Mouse (Mus musculus) heart, embryonic 15.5 days (tissue): ENCODE data around the gene Ccdc146. TPM values are rescaled to one million over a fixed set of nuclear protein-coding genes. Genes with fewer than 3 reads are reported as not detected.

Experiments
- ATAC-seq: fragments of 200-750 bp; cut with Nextera tagmentation; replicated peaks from 2 replicates; pipeline ENCODE4 v1.8.0; 2017; ENCODE audit warnings: low read depth, moderate TSS enrichment; ENCODE audit not compliant: insufficient number of reproducible peaks, insufficient read depth, low FRiP score
- H3K27ac ChIP-seq: fragments of 300-500 bp; sonication (generic); 2 replicates; pipeline ENCODE4 v1.5.1; 2015; ENCODE audit warnings: mild to moderate bottlenecking, inconsistent platforms
- H3K27me3 ChIP-seq: fragments of 300-500 bp; sonication (generic); 2 replicates; pipeline ENCODE4 v1.6.1; 2015; ENCODE audit warnings: inconsistent platforms
- H3K36me3 ChIP-seq: fragments of 300-500 bp; sonication (generic); 2 replicates; pipeline ENCODE4 v1.6.1; 2015; ENCODE audit warnings: mild to moderate bottlenecking, inconsistent platforms
- H3K4me1 ChIP-seq: fragments of 300-500 bp; sonication (generic); replicated peaks from 2 replicates; pipeline ENCODE4 v1.6.1; 2015; ENCODE audit warnings: inconsistent platforms
- H3K4me2 ChIP-seq: fragments of 300-500 bp; sonication (generic); 2 replicates; pipeline ENCODE4 v1.6.1; 2015; ENCODE audit warnings: inconsistent platforms, mild to moderate bottlenecking, moderate library complexity
- H3K4me3 ChIP-seq: fragments of 300-500 bp; sonication (generic); 2 replicates; pipeline ENCODE4 v1.5.1; 2015; ENCODE audit warnings: mild to moderate bottlenecking, inconsistent platforms
- H3K9ac ChIP-seq: fragments of 300-500 bp; sonication (generic); 2 replicates; pipeline ENCODE4 v1.6.1; 2015; ENCODE audit warnings: mild to moderate bottlenecking, inconsistent platforms
- H3K9me3 ChIP-seq: fragments of 300-500 bp; sonication (generic); replicated peaks from 2 replicates; pipeline ENCODE4 v1.6.1; 2016; ENCODE audit warnings: inconsistent platforms
- WGBS: fragments of 180-500 bp; shearing (Covaris S2); methylation state at CpG from one replicate; pipeline ENCODE4 v1.1.7; 2015; ENCODE audit warnings: mixed read lengths; 5-methylcytosine and 5-hydroxymethylcytosine counted together
- polyA plus RNA-seq: library from polyadenylated mRNA; unstranded; fragments of >200 nt; fragmentation: Nextera tagmentation; extraction: Ambion mirVana; gene quantifications from 2 replicates; pipeline ENCODE4 v1.2.1, GENCODE M21; 2015

The Ccdc146 gene
- polyA plus RNA-seq, 1 experiment from 2014 or later, result 3.0 TPM

DNA sequence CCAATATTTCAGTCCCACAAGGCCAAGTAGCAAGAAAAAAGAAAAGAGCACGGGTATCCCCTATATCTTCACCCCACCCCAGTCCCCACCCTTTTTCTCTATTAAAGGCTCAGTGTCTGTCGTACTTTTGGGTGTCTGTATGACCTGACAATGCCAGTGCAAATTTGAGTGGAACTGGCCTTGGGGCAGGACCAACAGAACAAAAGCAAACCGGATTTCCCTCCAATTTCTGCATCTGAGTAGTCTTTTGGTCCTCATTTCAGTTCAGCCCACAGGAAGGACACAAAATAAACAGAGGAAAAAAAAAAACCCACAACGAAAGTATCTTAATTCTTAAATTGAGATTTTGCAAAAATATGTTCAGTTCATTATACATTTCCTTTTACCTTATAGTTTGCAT is 5.9 kb downstream of the Ccdc146 start:
- WGBS, result 66% methylated on average over 4 of the region's 4 CpGs
- Histone ChIP-seq H3K36me3 (no peaks in the 10 kb centered on the region), H3K9ac (no peak overlapping the region), H3K27me3 (no peaks in the 10 kb centered on the region), H3K27ac (no peak overlapping the region), H3K4me2 (no peak overlapping the region), H3K4me1 (no peaks in the 10 kb centered on the region), H3K9me3 (no peaks in the 10 kb centered on the region), H3K4me3 (no peak overlapping the region)
- no peak for ATAC-seq

DNA sequence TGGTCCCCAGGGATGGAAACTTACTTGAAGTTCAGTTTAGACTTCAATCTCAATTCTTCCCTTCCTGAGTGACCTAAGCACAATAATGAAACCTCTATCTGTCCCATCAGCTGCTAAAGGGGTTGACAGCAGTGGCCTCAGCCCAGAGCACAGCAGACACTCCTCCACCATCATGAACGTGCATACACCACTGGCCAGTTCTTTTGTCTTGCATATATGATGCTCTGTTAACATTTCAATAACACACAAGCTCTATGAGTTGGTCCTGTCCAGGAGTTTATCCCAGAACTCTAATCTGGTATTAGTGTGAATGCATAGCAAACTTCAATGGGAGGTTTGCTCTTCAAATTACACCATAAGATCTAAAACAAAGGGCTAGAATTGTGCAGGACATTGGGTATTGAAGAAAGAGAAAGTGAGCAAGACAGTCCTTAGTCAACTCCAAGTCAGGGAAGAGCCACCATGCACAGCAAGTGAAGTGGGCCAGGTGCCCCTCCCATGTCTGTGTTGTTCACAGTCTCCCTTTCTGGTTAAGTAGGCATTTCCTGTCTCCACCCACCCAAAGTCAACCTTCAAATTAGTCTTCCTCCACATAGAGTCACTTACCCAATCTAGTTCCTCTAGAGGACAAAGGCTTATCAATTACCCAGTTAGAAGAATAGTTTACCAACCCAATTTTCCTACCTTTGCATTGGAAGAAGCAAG is 10.2 kb downstream of the Ccdc146 start:
- H3K4me1 ChIP-seq, result no peaks in the 10 kb centered on the region
- no peaks in the 10 kb centered on the region for H3K27me3 ChIP-seq
- H3K27ac ChIP-seq, result no peak overlapping the region
- H3K9ac ChIP-seq, result no peak overlapping the region
- 53% methylated on average over 1 of the region's 1 CpGs for WGBS
- H3K4me3 ChIP-seq, result no peak overlapping the region
- no peaks in the 10 kb centered on the region for H3K36me3 ChIP-seq
- H3K4me2 ChIP-seq, result no peak overlapping the region
- H3K9me3 ChIP-seq, result no peaks in the 10 kb centered on the region
- ATAC-seq, result no peak

DNA sequence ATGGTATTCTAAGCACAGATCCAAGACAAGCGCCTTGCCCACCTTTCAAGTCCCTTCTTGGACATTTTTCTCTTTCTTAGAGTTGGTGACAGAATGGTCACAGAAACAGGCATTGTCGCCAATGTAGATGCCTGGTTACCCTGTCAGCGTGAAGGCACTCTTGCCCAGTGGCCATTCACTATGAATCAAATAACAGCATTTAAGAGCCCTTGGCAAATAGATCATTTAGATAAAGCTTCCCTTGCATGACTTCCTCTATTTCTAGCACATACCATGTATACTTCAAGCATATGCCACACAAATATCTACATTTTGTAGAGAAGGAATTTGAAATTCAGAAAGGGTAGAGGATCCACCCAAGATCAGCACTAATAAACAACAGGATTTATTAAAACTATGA is 11.2 kb downstream of the Ccdc146 start:
- H3K4me1 ChIP-seq, result no peaks in the 10 kb centered on the region
- no peak overlapping the region for H3K4me2 ChIP-seq
- no peaks in the 10 kb centered on the region for H3K9me3 ChIP-seq
- 82% methylated on average over 3 of the region's 3 CpGs for WGBS
- H3K27me3 ChIP-seq, result no peaks in the 10 kb centered on the region
- H3K9ac ChIP-seq, result no peak overlapping the region
- ATAC-seq, result no peak
- no peak overlapping the region for H3K27ac ChIP-seq
- no peaks in the 10 kb centered on the region for H3K36me3 ChIP-seq
- no peak overlapping the region for H3K4me3 ChIP-seq

DNA sequence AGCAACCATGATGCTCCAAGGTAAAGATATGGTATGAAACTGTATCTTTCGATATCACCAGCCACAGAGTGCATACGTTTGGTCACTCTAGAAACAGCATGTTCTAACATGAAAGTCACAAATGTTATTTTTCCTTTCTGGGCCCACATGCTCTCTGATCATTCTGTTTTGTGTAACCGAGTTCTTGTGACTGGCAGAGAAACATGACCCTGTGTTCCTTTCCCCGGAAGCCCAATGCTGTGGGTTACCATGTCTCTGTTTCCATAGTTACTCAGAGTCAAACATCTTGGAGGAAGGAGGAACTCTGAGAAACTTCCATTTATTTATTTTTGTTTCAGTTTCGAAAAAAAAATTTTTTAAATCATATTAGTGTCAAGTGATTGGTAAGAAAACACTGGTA is 12.4 kb downstream of the Ccdc146 start:
- Histone ChIP-seq H3K27me3 (no peaks in the 10 kb centered on the region), H3K36me3 (no peaks in the 10 kb centered on the region), H3K9me3 (no peaks in the 10 kb centered on the region), H3K27ac (no peak overlapping the region), H3K9ac (no peak overlapping the region), H3K4me1 (no peaks in the 10 kb centered on the region), H3K4me3 (no peak overlapping the region), H3K4me2 (no peak overlapping the region)
- ATAC-seq, result no peak
- 72% methylated on average over 5 of the region's 5 CpGs for WGBS

DNA sequence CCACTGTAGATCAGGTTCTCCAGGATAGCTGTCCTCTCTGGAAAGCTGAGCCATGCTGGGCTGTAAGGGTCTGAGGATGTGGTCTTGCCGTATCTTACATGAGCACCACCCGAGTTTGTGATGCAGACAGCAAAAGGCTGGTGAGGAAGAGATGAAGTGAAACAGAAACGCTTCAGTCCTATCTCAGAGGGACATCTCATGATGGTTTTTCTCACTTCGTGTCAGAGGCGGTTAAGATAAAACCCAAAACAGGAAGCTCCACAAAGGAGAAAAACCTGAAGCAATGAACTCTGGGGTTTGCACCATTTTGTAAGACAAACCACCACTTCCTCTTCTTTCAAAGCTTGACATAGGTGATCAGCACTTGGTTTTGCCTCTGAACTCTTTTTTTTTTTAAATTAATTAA is 13.2 kb downstream of the Ccdc146 start:
- H3K9me3 ChIP-seq, result no peaks in the 10 kb centered on the region
- H3K9ac ChIP-seq, result no peak overlapping the region
- H3K4me2 ChIP-seq, result no peak overlapping the region
- H3K4me3 ChIP-seq, result no peak overlapping the region
- no peaks in the 10 kb centered on the region for H3K27me3 ChIP-seq
- H3K27ac ChIP-seq, result no peak overlapping the region
- no peaks in the 10 kb centered on the region for H3K4me1 ChIP-seq
- no peaks in the 10 kb centered on the region for H3K36me3 ChIP-seq
- 46% methylated on average over 5 of the region's 5 CpGs for WGBS
- no peak for ATAC-seq

DNA sequence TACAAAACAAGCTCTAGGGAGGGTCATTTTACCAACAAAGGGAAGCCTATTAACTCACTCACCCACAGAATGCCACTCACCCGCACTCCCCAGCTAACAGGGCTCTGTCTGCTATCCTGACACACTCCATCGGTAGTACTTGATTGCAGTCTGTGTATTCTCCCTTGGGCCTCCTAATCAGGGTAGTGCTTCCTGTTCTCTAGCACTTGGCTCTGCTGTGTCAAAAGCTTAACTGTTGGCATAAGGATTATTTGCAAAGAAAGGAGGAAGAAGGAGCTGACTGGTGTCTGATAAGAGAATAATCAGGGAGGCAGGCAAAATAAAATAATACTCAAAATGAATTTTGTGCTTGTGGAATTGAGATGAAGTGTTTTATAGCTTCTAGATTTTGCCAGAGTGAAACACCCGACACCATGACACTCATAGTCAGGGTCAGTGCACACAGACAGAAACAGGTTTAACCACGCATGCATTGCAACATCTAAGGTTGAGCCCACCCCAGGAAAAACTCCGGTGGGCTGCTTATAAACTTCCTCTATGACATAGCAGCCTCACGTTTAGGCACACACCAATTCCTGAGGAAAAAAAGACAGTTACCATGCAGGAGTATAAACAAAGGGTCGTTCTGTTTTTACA is 29.2 kb downstream of the Ccdc146 start:
- Histone ChIP-seq H3K27me3 (no peaks in the 10 kb centered on the region), H3K27ac (peak overlapping the region; percentile 57), H3K9ac (no peak overlapping the region), H3K36me3 (no peaks in the 10 kb centered on the region), H3K4me1 (peaks cover 19% of the 10 kb centered on the region), H3K4me3 (no peak overlapping the region), H3K4me2 (no peak overlapping the region), H3K9me3 (no peaks in the 10 kb centered on the region)
- peak; percentile 78 for ATAC-seq
- 30% methylated on average over 7 of the region's 7 CpGs for WGBS

DNA sequence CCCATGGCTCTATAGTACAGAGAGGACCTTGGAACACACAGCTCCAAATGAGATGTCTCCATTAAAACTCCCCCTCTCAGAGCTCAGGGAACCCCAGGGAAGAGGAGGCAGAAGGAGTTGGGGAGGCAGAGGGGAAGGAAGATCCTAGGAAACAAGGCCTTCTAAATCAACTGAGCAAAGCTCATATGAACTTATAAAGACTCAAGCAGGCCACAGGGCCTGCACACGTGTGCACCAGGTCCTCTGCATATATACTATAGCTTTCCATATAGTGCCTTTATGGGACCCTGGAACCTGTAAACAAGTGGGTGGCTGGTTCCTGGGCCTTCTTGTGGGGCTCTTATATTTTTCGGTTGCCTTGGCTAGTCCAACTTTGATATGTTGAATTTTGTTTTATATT is 29.9 kb downstream of the Ccdc146 start:
- Histone ChIP-seq H3K9me3 (no peaks in the 10 kb centered on the region), H3K9ac (no peak overlapping the region), H3K27me3 (no peaks in the 10 kb centered on the region), H3K4me1 (peaks cover 19% of the 10 kb centered on the region), H3K4me2 (no peak overlapping the region), H3K36me3 (no peaks in the 10 kb centered on the region), H3K4me3 (no peak overlapping the region), H3K27ac (no peak overlapping the region; the same call in 1 of the 2 replicates)
- 75% methylated on average over 2 of the region's 2 CpGs for WGBS
- ATAC-seq, result no peak

DNA sequence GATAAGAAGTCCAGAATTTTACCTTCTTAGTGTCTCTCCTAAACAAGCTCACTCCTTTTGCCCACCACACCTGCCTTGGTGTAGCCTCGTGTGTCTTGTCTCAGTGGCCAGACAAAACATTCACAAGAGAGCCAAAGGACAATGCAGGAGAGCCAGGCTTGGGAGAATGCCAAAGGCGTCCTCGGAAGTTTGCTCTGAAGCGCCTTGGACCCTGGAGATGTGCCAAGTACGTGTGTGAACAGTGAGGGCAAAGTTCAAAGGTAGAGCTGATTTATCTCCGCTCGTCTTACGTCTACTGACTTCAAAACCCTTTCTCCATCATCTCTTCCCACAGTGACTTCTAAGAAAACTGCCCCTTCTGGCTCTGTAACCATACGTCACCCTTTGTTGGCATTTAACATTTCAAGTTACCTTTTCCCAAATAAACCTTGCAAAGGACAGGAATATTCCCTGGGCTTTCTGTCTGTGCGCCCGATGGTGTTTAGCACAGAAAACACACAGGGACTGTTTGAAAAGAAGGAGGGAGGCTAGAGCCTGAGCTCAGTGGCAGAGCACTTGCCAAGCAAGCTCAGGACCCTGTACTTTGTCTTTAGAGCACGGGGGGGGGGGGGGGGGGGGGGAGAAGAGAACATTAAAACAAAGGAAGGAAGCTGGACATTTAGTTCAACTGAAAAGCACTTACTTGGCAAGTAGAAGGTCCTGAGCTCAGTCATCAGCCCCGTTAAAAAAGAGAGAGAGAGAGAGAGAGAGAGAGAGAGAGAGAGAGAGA is 32.7 kb downstream of the Ccdc146 start:
- Histone ChIP-seq H3K4me3 (no peak overlapping the region), H3K27ac (0 out of 2 replicates have a peak overlapping the region, but pooled peaks have one; percentile 8), H3K4me2 (peak overlapping the region; percentile 29), H3K9ac (no peak overlapping the region), H3K27me3 (no peaks in the 10 kb centered on the region), H3K9me3 (no peaks in the 10 kb centered on the region), H3K36me3 (no peaks in the 10 kb centered on the region), H3K4me1 (peaks cover 19% of the 10 kb centered on the region)
- 0 out of 2 replicates have a peak, but pooled peaks have one; percentile 32 for ATAC-seq
- 21% methylated on average over 13 of the region's 13 CpGs for WGBS

DNA sequence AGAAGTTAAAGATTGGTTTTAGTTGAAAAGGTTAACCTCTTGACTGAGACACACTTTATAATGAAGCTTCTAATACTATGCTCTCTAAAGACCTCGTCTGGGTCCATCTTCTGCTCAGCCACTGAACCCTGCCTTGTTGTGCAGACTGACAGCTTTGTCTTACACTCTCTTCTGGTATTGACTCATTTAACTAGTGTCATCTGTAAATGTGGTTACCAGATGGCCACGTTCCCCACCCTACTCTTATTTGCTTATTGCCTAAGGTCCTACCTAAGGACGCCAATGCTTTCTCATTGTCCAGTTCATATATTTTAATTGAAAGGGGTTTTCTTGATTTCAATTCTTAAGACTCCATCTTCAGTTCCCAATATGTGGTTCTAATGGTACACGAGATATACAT is 35.6 kb downstream of the Ccdc146 start:
- WGBS, result 82% methylated on average over 4 of the region's 4 CpGs
- H3K9me3 ChIP-seq, result no peaks in the 10 kb centered on the region
- H3K4me3 ChIP-seq, result no peak overlapping the region
- no peak overlapping the region for H3K4me2 ChIP-seq
- H3K27me3 ChIP-seq, result no peaks in the 10 kb centered on the region
- no peak for ATAC-seq
- H3K4me1 ChIP-seq, result peaks cover 15% of the 10 kb centered on the region
- no peak overlapping the region for H3K27ac ChIP-seq
- H3K9ac ChIP-seq, result no peak overlapping the region
- H3K36me3 ChIP-seq, result no peaks in the 10 kb centered on the region

DNA sequence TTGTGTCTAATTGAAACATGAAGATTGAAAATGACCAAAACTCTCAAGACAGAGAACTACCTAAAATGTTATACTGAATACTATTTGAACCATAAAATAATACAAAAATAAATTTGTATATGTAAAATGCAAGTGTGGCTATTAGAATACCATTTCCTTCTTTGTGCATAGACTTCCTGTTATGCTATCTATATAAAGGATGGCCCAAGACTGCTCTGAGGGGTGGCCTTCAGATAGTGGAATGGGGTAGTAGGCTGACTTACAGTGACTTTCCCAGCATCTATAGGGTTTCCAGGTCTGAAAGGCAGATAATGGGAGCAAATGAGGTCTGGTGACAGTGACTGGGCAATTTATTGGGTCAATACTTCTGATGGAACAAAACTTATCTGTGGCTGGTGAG is 37.1 kb downstream of the Ccdc146 start:
- H3K4me1 ChIP-seq, result peaks cover 30% of the 10 kb centered on the region
- no peaks in the 10 kb centered on the region for H3K27me3 ChIP-seq
- no peak overlapping the region for H3K4me3 ChIP-seq
- no peak overlapping the region for H3K4me2 ChIP-seq
- H3K27ac ChIP-seq, result no peak overlapping the region
- H3K36me3 ChIP-seq, result no peaks in the 10 kb centered on the region
- ATAC-seq, result no peak
- H3K9me3 ChIP-seq, result no peaks in the 10 kb centered on the region
- H3K9ac ChIP-seq, result no peak overlapping the region

DNA sequence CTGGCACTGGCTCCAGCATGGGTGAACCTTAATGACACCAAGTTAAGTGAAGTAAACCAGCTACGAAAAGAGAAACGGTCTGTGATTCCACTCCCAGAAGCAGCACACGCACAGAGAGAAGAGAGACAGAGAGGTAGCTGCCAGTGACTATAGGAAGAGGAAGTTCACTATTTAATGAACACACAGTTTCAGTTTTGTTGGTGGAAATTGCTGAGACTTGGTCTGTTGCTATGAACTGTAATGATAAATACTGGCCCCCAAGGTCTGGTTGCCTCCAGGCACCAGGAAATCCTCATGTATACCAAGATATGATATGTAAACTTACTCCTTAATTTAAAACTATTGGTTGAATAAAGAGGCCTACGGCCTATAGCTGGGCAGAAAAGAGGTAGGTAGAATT is 38.0 kb downstream of the Ccdc146 start:
- Histone ChIP-seq H3K9me3 (no peaks in the 10 kb centered on the region), H3K4me3 (no peak overlapping the region), H3K4me2 (no peak overlapping the region), H3K27me3 (no peaks in the 10 kb centered on the region), H3K36me3 (no peaks in the 10 kb centered on the region), H3K4me1 (peaks cover 24% of the 10 kb centered on the region), H3K27ac (no peak overlapping the region), H3K9ac (no peak overlapping the region)
- WGBS, result 58% methylated on average over 4 of the region's 4 CpGs
- ATAC-seq, result no peak
